Mouse (Mus musculus) ovary, postnatal 36 days (tissue): ENCODE measurements around the gene Tmem198.

Experiments used
- DNase-seq: peaks from one replicate; pipeline ENCODE4 v3.0.0; 2022; ENCODE audit warnings: low spot score, mixed read lengths

Tmem198 gene

DNA sequence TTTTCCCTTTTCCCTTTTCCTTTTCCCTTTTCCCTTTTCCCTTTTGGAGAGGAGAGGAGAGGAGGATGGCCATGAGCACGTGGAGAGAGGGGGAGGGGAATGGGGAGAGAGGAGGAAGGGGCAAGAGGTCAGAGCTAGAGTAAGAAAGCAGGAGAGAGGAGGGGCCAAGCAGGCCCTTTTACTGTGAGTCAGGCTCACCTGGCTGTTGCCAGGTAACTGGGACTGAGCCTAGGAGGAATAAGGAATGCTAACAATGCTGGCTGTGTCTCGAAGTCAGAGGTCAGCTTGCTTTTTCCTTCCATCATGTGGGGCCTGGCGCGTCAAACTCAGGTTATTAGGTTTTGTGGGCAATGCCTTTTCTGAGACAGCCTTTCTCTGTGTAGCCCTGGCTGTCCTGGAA, 38.7 kb downstream of the Tmem198 start:
- DNase-seq = no peak

- DNase-seq = no peak
Observed at GRCm38 (mm10) chr1:75518427-75518826, 39.1 kb downstream of the Tmem198 start.

GRCm38 (mm10) chr1:75519576-75519975, 40.2 kb downstream of the Tmem198 start:
- peak; percentile 62 for DNase-seq

- DNase-seq = peak; percentile 90
Observed at GRCm38 (mm10) chr1:75521321-75522031, 42.1 kb downstream of the Tmem198 start, which contains the start of gene Stk11ip. TSS of gene Stk11ip (plus strand) at chr1:75521529.

GRCm38 (mm10) chr1:75524679-75525078, 45.3 kb downstream of the Tmem198 start:
- no peak for DNase-seq

DNA sequence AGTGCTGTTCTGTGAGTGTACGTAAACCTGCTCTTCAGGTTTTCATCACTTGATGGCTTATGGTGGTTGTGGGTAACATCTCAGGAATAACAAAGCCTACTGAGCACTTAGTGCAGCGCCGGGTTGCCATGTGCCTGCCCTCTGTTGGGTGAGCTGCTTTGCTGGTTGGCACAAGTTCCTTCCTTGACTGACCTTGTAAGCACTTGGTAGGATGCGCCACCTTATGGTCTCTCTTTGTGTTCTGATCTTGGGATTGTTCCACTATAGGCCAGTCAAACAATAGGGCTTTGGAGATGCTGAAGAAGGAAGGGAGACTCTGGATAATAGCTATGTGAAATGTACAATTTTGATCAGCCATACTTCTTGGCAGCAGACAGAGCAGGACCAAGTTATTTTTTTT, 51.2 kb downstream of the Tmem198 start:
- no peak for DNase-seq

DNA sequence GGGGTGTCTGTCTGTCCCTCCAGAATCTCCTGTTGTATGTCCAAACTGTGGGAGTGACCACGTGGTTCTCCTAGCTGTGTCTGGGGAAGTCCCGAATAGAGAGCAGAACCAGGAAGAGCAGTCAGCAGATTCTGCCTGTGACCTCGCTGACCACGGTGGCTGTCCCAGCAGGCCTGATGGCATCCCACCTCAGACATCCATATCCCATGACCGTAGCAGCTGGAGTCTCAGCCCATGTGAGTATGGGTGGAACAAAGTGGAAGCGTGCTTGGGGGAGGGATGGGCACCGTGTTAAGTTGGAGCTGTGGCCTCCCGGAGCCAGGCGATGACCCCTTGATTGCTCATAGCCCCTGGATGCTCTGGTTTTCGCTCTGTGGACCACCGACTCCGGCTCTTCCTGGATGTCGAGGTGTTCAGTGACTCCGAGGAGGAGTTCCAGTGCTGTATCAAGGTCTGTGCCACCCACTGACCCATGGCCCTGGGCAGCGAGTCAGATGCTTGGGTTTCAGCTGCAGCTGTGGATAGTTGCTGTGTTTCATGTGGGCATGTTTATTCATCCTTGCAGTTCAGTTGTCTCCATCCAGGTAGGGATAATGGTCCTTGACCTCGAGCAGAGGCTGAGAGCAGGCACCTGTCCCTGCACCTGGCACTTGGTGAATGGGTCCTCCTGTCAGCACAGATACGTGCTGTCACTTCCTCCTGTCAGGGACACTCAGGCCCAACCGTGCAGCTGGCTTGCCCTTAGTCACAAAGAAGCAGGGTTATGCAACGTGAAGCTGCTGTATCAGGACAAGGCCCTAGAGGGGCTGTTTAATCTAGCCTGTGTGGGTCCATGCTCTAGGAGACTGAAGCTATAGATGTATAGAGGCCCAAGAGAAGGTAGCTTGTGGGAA, 53.2 kb downstream of the Tmem198 start:
- no peak for DNase-seq

- no peak for DNase-seq
Observed at GRCm38 (mm10) chr1:75533325-75534252, 54.3 kb downstream of the Tmem198 start.
